Mouse (Mus musculus) left cerebral cortex, adult 8-10 months (tissue): Measurements from ENCODE around the gene Grin2b. TPM values are rescaled to one million over a fixed set of nuclear protein-coding genes. Genes with fewer than 3 reads are reported as not detected.
"Not testable (repeated sequence)": the region's sequence is repeated elsewhere in the genome, so short reads cannot be mapped to it uniquely, and the experiment has no call there.

ENCODE experiments used
- DNase-seq, 2 experiments: peaks; one replicate each; pipeline ENCODE4 v3.0.0; 2022; ENCODE audit warnings: low spot score in 2 of 2
- total RNA-seq, 4 experiments: library from RNA; stranded (reverse); gene quantifications; 2 replicates each; pipeline ENCODE4 v1.2.4; 2022

The Grin2b gene
- total RNA-seq, 4 experiments from 2014 or later = 190 to 249 (median 208) TPM

DNA sequence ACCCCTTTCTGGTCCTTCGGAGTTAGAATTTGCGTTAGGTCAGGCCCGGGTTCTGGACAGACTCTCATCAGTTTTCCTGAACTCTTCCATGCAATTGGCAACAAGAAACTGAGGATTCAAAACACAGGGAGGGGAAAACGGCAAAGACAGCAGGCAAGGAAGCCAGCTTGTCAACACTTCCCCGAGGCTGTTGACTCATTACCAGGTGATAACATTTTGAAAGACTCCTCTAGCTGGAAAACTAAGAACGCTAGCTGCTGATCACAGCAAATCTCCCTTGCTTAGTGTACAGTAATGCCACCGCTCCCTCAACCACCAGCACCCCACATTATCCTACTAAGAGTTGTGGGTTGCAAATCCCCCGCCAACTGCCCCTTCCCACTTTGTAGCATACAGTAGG, 266.2 kb downstream of the Grin2b start:
- DNase-seq = no peak

DNA sequence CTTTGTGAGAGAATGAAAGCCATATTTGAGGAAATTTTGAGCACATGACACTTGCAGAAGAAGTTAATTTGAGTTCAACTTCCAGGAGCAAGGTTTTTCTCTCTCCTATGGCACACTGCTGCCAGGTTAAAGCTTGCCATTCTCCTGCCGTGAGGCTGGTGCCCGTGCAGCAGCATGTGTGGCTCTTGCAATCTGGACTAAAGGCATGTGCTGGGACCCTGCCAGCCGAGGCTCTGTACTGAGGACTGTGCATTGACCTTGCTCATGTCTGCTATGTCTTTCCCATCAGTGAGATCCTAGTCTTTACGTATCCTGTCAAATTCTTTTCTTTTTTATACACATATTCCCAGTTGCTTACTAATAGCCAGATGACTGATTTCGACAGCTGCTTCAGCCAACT, 268.9 kb downstream of the Grin2b start:
- DNase-seq = no peak

DNA sequence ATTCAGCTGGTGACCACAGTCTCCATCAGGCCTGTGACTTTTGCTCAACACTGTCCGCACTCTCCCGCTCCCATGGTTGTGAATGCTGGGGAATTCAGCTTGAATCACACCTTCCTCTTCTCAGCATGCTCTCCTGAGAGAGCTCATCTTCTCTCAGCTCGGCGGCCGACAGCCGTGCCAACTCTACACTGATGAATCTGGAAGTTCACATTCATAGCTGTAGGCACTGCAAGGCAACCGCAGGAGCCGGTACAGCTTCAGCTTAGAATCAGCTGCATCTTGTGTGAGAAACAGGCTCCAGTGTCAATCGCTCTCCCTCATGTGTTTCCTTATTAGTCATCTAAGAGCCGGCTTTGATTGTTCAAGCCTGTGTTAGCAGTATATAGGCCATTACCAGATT, 272.9 kb downstream of the Grin2b start:
- peak in 1 of 2 experiments; percentile 77 for DNase-seq

DNA sequence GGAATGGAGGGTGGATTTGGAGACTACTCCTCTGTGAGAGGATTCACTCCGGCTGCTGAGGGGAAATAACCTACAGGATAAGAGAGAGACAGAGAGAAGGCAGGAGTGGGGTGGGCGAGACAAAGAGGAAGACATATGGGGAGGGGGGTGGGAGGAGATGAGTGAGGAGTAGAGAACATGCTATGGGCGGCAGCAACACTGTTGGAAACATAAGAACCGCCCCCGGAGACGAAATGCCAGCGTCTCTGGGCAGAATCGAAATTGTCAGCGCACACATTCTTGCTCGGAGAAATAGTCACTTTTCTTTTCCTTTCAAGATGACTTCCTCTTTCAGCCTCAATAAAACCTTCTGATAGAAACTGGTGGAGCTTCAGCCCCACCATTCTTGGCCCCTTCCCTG, 274.1 kb downstream of the Grin2b start:
- DNase-seq = peak in 1 of 2 experiments; percentile 86

DNA sequence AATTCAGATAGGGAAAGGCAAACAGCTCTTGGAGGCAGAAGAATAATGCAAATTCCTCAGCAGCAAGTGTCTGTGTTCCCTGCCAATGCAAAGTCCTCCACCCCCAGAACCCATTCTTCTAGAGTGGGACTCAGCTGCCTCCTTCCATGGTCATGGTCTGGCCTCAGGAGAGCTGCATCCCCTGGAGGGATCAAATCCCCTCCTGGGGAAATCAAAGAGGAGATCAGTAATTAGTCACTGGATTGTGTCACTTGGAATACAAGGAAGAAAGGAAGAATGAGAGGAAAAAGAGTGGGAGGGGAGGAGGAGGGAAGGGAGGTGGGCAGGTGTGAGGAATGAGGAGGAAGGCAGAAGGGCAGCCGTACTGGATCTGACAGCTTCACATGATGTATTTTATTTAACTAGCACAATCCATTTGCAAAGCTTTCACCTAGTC, 278.5 kb downstream of the Grin2b start:
- peak in 1 of 2 experiments; percentile 52 for DNase-seq

DNA sequence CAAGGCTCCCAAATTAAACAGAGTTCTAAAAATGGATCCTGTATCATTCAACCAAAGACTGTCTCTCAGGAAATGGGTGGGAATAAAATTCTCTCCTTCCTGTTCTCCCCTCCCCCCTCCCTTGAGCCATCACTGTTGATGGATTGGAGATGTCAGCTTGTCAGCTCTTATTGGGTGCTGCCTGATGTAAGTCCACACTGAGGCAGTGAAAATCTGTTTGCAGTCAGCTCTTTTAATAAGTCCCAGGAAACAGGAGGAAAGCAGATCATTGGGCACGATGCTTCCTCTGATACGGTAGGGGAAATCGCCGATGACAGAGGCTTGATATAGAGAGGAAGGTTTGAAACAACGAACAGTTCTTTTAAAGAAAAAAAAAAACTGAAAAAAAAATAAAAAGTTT, 290.7 kb downstream of the Grin2b start:
- DNase-seq = no peak

DNA sequence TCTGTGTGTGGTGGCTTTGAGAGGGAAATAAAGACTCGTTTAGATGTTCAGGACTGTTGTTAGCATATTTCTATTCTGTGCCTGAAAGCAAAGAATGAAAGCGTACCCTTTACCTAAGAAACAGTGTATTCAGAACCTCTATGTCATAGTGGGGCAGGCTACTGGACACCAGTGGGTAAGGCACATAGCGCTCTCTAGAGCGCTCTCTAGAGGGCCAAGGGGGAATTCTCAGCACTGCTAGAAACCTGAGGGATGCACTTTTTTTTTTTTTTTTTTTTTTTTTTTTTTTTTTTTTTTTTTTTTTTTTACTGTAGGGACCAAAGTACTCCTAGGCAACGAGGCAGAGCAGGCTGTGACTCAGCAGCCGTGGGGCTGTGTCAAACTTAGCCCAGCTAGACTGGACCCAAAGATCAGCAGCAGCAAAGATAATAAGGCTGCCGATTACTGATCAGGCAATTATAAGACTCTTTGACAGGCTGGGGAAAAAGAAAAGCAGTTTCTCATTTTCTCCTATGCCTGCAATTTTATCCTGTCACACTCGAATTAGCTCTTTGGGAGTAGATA, 297.1 kb downstream of the Grin2b start:
- DNase-seq = no peak

DNA sequence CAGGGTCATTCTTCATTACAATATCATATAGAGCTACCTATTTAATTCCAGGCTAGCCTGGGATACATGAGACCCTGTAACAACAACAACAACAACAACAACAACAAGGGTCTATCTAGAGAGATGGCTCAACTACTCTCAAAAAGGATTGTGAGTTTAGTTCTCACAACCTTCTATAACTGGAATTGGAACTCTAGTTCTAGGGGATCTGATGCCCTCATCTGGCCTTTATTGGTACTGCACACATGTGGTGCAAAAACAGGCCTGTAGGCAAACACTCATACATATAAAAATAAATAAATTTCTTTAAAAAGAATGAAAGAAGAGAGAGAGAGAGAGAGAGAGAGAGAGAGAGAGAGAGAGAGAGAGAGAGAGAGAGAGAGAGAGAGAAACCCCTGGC, 298.7 kb downstream of the Grin2b start:
- no peak for DNase-seq

DNA sequence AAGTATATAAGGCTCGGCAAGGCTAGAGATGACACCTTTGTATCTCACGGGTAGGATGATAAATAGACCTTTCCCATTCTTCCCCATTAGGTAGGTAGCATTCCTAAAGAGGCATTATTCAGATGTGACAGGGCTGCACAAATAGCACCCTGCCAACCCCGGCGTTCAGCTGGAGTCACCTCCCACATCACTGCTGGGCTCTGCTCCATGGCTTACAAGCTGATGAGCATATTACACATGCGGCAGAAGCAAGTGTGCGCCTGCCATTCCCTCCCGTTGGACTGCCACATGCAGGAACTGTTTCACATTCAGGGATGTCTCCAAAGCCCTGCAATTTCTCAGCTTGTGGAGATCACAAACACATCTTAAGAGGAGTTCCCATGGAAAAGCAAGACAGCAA, 307.5 kb downstream of the Grin2b start:
- peak in 1 of 2 experiments; percentile 80 for DNase-seq

DNA sequence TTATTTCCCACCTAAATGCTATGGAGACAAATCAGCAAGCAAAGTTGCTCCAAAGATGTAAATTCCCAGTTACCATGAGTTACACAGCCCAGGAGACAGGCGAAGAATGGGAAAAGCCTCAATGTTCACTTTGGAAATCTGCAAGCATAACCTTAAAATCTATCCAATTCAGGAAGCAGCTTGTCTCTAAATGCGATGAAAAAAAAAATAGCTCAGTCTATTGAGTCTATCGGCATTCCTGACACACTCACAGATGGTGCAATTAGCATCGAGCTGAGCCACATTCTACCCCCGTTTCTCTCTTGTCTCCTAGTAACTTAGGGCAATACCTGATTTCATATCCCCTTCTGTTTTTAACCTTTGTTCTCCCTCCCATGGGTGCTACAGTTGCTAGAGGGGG, 309.3 kb downstream of the Grin2b start:
- DNase-seq = peak in 1 of 2 experiments; percentile 53

DNA sequence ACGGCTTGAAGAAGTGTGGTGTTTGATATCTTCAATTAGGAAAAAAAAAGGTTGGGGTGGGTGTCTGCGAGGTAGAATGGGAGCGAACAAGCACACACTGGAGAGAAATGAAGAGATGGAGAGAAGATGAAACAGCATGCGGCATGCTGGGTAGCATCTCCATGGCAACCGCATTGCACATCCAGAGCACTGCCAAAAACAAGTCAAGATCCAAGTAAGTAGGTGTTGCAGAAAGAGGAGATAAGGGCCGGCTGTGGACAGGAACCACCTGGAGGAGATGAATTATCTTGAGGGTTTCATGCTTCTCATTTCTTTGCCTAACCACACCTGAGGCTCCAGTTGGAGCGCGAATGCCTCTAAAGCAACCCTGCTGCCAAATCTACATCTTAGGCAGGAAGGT, 313.8 kb downstream of the Grin2b start:
- peak; percentile 40 to 92 for DNase-seq

DNA sequence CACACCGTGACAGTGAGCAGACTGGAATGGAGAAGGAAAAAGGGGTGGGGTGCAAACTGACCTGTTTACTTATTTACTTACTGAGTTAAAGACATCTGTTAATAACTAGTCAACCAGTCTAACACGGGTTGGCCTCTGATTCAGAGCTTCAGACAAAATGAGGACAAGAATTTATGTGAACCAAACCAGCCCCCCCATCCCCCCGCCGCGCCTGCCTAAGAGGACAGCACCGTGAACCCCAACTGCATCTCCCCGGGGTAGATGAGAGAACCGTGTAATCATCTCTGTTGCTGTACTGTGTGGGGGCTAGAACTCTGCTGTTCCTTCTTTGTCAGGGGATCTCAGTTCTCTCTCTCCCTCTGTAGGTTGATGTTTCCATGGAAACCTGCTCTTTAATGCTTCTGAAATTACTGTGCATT, 319.1 kb downstream of the Grin2b start:
- no peak for DNase-seq

DNA sequence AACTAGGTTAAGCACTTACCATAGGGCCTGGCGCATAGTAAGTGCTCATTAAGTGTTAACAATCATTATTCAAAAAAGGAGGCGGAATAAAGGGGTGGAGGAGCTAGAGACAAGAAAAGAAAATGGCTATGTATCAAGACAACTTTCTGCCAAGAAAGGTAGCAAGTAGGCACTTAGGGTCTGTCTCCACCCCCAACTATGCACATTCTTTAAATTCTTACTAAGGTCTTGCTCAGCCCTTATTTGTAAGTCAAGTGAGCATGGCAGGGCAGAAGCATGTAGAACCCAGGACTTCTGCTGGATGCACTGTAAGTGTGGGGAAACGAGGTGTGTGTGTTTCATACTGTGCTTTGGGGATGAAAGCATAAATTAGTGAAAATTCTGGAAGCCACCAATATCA, 329.6 kb downstream of the Grin2b start:
- no peak for DNase-seq

DNA sequence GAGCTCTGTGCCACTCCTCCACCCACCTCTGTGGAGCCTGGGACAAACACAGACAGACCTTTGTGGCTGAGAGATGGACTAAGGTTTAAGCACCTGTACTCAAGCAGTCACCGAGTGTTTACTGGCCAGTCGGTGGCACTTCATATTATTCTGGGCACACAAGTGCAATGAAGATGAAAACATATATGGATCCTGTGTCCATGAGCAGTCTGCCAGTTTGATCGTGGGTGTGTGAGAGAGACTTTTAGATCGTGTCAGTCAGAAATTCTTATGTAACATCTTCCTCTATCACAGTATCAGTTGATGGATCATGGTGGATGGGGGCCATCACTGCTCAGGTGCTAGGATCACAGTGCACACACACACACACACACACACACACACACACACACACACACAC, 337.0 kb downstream of the Grin2b start:
- DNase-seq = no peak

DNA sequence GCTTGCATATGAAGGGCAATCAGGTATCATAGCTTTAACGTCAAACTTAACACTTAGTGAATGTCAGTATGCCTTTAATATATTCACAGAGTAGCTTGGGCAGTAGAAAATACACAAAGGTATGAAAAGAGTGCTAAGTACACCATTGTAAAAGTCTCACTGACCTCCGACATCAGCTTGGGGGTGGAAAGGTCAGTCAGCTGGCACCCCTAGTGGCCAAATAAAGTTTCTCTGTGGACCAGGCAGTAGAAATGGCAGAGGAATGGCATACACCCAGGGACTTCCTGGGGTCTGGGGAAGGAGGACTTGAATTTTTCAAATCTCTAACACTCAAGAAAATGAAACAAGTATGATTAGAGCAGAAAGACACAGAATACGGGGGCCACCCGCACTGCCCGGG, 339.8 kb downstream of the Grin2b start:
- DNase-seq = no peak

DNA sequence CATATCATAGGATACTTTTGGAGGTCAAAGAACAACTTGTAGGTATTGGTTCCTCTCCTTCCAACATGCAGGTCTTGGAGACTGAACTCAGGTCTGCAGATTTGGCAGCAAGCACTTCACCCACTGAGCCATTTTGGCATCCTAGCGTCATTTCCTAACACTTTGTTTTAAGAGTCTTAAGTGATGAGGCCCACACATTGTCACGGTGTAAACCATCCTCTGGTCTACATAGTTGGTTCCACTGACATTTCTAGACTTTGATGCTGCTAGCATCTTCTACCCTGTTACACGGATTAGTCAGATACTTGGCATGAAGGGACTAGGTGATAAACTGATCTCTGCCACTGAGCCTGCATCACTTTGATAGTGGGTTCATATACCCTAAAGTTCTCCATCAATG, 341.3 kb downstream of the Grin2b start:
- no peak for DNase-seq

DNA sequence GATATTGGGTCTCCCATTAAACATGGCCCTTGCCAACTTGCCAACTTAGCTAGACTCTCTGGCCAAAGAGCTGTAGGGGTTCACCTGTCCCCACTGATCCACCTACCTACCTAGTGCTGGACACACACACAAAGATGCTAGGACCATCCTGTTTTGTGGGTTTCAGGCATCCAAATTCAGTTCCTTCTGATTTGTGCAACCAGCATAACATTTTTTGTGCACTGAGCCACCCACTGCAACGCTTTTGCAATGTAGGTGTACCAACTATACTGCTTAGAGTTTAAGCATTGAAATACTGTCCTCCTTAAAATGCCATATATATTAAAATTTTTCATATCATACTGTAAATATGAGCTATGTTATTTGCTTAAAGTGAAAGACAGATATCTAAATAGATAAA, 342.3 kb downstream of the Grin2b start:
- DNase-seq = no peak

DNA sequence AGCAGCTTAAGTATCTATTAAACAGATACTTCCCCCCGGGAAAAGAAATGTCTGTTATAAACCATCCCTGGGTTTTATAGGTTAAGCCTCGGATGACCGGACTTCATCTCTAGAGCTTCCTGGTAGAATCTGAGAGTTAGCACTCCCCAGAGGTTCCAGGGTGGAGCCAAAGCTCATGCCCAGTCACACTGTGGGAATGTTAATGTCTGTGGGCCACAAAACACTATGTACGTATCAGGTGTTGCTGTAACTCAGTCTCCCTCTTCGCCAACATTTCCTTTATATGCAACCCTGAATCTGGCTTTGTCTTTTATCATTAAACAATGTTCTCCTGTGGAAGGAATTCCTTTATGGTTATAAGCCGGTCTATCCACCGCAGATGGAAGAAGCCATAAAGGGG, 343.9 kb downstream of the Grin2b start:
- no peak for DNase-seq

DNA sequence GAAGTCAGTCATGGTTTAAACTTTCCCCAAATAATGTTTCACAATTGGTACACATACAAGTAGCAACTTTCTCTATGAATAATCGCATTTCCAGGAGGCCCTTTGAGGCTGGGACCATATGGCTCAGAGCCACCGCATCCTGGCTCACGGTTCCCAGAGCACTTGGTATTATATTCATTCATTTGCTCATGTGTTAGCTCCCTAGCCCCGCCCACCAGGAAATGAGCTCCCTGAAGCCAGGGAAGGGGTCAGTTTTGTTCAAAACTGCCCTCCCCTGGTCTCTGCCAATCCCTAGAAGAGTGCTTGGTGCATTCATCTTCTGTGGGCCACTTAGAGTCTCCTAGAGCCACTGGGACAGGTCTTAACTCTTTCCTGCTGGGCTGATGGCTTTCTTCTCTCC, 344.3 kb downstream of the Grin2b start:
- no peak for DNase-seq

DNA sequence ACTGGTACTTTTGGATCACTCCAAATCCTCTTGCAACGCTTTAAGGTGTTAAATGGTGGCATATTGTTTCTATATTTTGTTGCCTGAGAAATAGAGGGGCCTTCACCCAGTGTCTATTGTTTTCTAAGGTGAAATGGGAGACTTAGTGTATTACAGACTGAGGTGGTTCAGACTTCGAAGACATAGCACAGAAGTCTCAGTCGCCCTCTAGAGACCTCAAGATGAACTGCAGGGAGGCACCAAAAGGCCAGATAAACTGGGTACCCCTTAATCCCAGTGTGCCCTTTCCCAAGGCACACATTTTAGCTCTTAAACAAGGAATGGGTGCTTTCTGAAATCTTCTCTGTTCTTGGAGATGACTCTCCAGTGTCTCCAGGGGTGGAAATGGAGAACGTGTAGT, 345.4 kb downstream of the Grin2b start:
- no peak for DNase-seq

DNA sequence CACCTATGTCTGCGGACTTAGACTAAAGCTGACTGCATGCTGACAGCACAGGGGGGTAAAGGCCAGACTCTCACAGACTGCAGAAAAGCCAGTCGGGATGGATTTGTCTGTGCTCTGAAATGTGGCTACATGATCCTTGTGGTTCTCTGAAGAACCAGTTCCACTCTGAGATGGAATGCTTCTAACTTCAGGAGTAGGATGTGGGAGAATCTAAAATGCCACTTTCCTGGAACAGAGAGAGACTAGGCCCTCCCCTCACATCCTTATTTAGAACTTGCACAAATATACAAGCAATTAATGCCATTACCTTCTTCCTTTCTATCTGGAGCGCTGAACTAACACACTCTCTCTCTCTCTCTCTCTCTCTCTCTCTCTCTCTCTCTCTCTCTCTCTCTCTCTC, 346.0 kb downstream of the Grin2b start:
- no peak for DNase-seq

DNA sequence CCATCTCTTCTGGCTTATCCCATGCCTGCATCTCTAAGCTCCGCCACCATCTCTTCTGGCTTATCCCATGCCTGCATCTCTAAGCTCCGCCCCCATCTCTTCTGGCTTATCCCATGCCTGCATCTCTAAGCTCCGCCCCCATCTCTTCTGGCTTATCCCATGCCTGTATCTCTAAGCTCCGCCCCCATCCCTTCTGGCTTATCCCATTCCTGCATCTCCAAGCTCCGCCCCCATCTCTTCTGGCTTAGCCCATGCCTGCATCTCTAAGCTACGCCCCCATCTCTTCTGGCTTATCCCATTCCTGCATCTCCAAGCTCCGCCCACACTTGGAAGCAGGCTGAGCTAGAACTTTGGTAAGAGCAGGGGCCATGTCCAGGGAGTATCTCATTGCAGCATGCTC, 346.5 kb downstream of the Grin2b start:
- not testable (repeated sequence) for DNase-seq

DNA sequence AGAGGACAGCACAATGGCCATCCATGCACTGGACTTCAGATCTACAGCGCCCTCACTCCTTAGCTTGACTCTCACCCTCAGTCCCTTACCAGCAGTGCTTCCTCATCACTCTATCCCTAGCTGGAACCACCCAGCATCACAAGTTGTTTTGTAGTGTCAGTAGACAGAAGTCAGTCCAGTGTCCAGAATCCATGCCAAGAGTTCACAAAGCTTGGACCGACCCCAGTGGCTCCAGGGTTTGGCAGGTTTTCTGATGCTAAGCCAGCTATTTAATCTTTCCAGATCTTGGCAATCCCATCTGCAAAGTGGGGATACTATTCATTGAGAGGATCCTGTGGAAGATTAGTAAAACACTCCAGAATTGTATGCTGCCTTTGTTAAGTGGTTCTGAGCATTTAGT, 355.9 kb downstream of the Grin2b start:
- no peak for DNase-seq

DNA sequence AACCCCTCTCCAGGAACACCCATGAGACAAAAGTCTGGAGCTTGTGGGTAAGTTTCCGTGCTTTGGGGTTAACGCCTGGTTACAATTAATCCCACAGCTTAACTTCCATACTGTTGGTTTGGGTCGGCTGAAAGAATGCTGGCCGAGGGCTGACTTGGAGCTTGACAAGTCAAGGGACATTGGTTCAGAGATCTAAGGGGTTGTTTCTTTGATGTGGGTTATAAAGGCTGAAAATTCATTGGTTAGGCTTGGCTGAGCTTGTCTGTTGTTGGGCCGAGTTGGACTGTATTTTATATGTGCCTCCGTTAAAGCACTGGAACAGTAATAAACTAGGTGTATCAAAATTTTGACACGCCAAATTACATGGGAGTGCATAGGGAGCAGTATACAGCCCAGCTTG, 359.6 kb downstream of the Grin2b start:
- DNase-seq = no peak
